Mouse (Mus musculus) ES-Bruce4 (cell line): ENCODE results near the gene Olfr649.
A peak's percentile ranks its signal among the peaks of the same experiment; 100 is the strongest.

ENCODE experiments used
- CTCF ChIP-seq: IDR thresholded peaks from one replicate; pipeline ENCODE4 v1.8.1; 2011; ENCODE audit warnings: low read depth, low read length
- EP300 ChIP-seq: IDR thresholded peaks from 2 replicates; pipeline ENCODE4 v1.6.1; 2011; ENCODE audit warnings: low read depth, low read length; ENCODE audit not compliant: insufficient read depth

DNA sequence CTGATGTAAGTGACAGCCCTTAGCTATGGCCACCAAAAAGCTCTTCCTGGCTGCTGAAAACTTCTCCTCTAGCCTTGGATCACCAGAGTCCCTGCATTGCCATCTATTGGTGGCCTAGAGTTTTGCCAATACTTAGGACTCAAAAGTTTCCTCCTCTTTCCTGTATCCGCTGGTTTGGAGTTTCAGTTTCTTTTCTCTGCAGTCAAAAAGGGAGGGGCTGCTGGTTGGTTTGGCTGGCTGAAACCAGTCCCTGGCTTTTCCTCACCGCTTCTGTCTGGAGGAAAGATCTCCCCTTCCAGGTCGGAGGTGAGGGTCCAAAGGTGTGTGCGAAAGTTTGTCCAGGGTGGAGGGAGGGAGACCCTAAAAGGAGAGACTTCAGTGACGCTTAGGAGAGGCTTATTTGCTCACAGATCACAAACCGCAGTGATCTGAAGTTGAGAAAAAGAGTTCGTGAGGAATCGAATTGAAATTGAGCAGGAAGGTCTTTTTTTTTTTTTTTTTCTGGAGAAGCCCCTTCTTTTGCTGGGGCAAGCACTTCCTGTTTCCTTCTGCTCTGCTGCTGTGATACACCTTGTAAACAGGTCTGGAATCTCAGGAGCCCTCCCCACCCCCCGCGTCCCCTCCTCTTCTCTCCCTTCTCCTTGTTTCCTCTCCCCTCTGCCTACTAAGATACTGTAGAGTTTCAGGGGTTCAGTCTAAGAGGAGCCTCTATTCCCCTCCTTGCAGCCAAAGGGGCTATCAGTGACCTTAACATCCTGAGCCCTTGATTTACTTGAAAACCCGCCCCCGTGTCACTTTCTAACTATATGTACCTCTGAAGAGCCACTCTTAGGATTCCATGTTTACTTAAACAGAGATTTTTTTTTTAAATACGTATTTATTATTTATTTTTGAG, 48.7 kb upstream of the Olfr649 start, which contains the start of gene Trim34a:
- TF ChIP-seq CTCF (no peak), EP300 (0 out of 2 replicates have a peak, but pooled peaks have one; percentile 57)
